ENCODE assay signal across 10 mouse cellular contexts in the genomic region with DNA sequence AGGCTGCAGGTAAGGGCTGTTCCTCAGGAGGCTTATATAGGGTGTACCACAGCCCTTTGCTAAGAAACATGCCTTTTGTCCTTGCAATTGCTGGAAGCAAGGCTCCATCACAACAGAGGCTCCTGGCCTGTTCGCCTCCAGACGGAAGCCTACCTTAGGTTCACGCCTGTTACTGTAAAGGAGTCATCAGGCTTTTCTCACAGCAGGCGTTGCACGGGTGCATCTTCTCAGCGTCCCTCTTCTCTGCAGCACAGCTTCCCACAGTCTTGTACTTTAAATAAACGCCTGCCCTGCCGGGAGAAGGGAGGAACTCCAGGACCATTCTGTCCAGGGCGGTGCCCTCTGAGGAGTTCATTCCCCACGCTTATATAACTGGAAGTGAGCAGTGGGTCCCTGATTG.
A peak's percentile ranks its signal among the peaks of the same experiment; 100 is the strongest.
DNase-seq lines count a peak whose midpoint lies in the region; ATAC-seq and TF ChIP-seq lines count a peak whose summit lies in the region.
"Had no signal": no experiment of that assay in that cellular context is flagged by ENCODE, and none has a peak within 500 bp of the region (broad histone marks: within the 10 kb centered on the region; RNA-seq: fewer than 3 reads in every experiment).

No protein-coding gene starts in this region.

- no peak for DNase-seq in heart, postnatal 25 days (ENCODE audit: low spot score)
- DNase-seq in lung, postnatal 0 days (ENCODE audit: low spot score): peak; percentile 24
- no peak for DNase-seq in lung, postnatal 10 days
- DNase-seq in cerebellum, postnatal 25 days: peak; percentile 53 to 56
- DNase-seq in urinary bladder, adult 2 months (ENCODE audit: low spot score): no peak
- DNase-seq: liver, embryonic 13.5 days had no signal

- H3K4me1 ChIP-seq in heart, embryonic 12.5 days (replicated peaks): peaks cover 47% of the 10 kb centered on the region
- H3K4me1 ChIP-seq in lung, postnatal 0 days (ENCODE audit: insufficient read depth, low read depth, low read length): peaks cover 13% of the 10 kb centered on the region; the same call in 1 of the 2 replicates
- H3K4me1 ChIP-seq in olfactory bulb, adult 2 months (ENCODE audit: control insufficient read depth, insufficient read depth, low read length): peaks cover 16% of the 10 kb centered on the region
- H3K4me1 ChIP-seq: liver, embryonic 13.5 days had no signal

- 36% methylated on average over 10 of the region's 10 CpGs for WGBS in heart, embryonic 12.5 days
- 38% methylated on average over 10 of the region's 10 CpGs for whole genome bisulfite sequencing in lung, postnatal 0 days
- WGBS in olfactory bulb, adult 2 months: 45% methylated on average over 10 of the region's 10 CpGs

- peak; percentile 23 for TF ChIP-seq CTCF in lung, postnatal 0 days (IDR thresholded peaks at IDR 0.05)
- TF ChIP-seq CTCF in olfactory bulb, adult 2 months (IDR thresholded peaks at IDR 0.05; ENCODE audit: insufficient read depth, low read depth, low read length): no peak

- 0 out of 2 replicates have a peak, but pooled peaks have one; percentile 27 for ATAC-seq in heart, embryonic 12.5 days (ENCODE audit: insufficient number of reproducible peaks, low FRiP score)
- ATAC-seq in lung, postnatal 0 days: peak; percentile 37
- ATAC-seq in CD4-positive, CD25-positive, alpha-beta regulatory T cell, adult 4 months: no peak
- ATAC-seq: activated CD4-positive, CD25-positive, alpha-beta regulatory T cell, adult 4 months had no signal

- no peak for TF ChIP-seq EP300 in lung, postnatal 0 days (IDR thresholded peaks at IDR 0.05)

- H3K36me3 ChIP-seq in heart, embryonic 12.5 days: no peaks in the 10 kb centered on the region
- no peaks in the 10 kb centered on the region for H3K36me3 ChIP-seq in lung, postnatal 0 days (ENCODE audit: insufficient read depth, low read length)
- H3K36me3 ChIP-seq: liver, embryonic 13.5 days had no signal

- H3K4me2 ChIP-seq in heart, embryonic 12.5 days: no peak overlapping the region; the same call in 1 of the 2 replicates
- H3K4me2 ChIP-seq in lung, postnatal 0 days (replicated peaks; ENCODE audit: low read depth, low read length): no peak overlapping the region
- H3K4me2 ChIP-seq: liver, embryonic 13.5 days had no signal

- H3K27me3 ChIP-seq in heart, embryonic 12.5 days (replicated peaks): no peaks in the 10 kb centered on the region
- no peaks in the 10 kb centered on the region for H3K27me3 ChIP-seq in lung, postnatal 0 days (replicated peaks; ENCODE audit: insufficient read depth, low read length)
- H3K27me3 ChIP-seq: liver, embryonic 13.5 days had no signal

- H3K4me3 ChIP-seq in heart, embryonic 12.5 days: no peak overlapping the region
- no peak overlapping the region for H3K4me3 ChIP-seq in lung, postnatal 0 days (ENCODE audit: low read depth, low read length)
- H3K4me3 ChIP-seq in olfactory bulb, adult 2 months (ENCODE audit: insufficient read depth, low read depth, low read length): no peak overlapping the region
- H3K4me3 ChIP-seq: liver, embryonic 13.5 days had no signal

- H3K9ac ChIP-seq in heart, embryonic 12.5 days: no peak overlapping the region
- no peak overlapping the region for H3K9ac ChIP-seq in lung, postnatal 0 days (replicated peaks; ENCODE audit: low read depth)
- H3K9ac ChIP-seq: liver, embryonic 13.5 days had no signal

- TF ChIP-seq POLR2A in olfactory bulb, adult 2 months (IDR thresholded peaks at IDR 0.05; ENCODE audit: insufficient read depth, low read depth, low read length): no peak

- intact Hi-C loops in heart, postnatal 25 days (cut with DNase I): no loop called here

- H3K9me3 ChIP-seq in heart, embryonic 12.5 days (replicated peaks): no peaks in the 10 kb centered on the region
- no peaks in the 10 kb centered on the region for H3K9me3 ChIP-seq in lung, postnatal 0 days (ENCODE audit: low read length)
- H3K9me3 ChIP-seq: liver, embryonic 13.5 days had no signal

- H3K27ac ChIP-seq in heart, embryonic 12.5 days (ENCODE audit: poor library complexity, severe bottlenecking): peak overlapping the region; percentile 35; the same call in 1 of the 2 replicates
- no peak overlapping the region for H3K27ac ChIP-seq in lung, postnatal 0 days (ENCODE audit: low read length)
- 0 out of 2 replicates have a peak overlapping the region, but pooled peaks have one; percentile 42 for H3K27ac ChIP-seq in olfactory bulb, adult 2 months (ENCODE audit: insufficient read depth, low read depth, low read length)
- H3K27ac ChIP-seq: liver, embryonic 13.5 days had no signal

Comparison
In these comparisons a context has a peak if more than half of its experiments do, and no peak if none do; other contexts are left out.
1. DNase-seq: peak in lung, postnatal 0 days (single experiment) and cerebellum, postnatal 25 days (2 of 2); none in heart, postnatal 25 days (single experiment), lung, postnatal 10 days (single experiment) and urinary bladder, adult 2 months (single experiment).